Mouse (Mus musculus) limb, embryonic 13.5 days (tissue): ENCODE data around the gene Gm20388. TPM values are rescaled to one million over a fixed set of nuclear protein-coding genes. Genes with fewer than 3 reads are reported as not detected.

Experiments used
- ATAC-seq: fragments of 200-750 bp; cut with Nextera tagmentation; 2 replicates; pipeline ENCODE4 v1.8.0; 2017; ENCODE audit warnings: low read depth, moderate number of reproducible peaks, moderate TSS enrichment; ENCODE audit not compliant: low FRiP score
- H3K27ac ChIP-seq: fragments of 300-500 bp; sonication (generic); 2 replicates; pipeline ENCODE4 v1.5.1; 2015; ENCODE audit warnings: inconsistent platforms, mild to moderate bottlenecking, moderate library complexity
- H3K27me3 ChIP-seq: fragments of 300-500 bp; sonication (generic); 2 replicates; pipeline ENCODE4 v1.6.1; 2015; ENCODE audit warnings: mild to moderate bottlenecking, inconsistent platforms
- H3K36me3 ChIP-seq: fragments of 300-500 bp; sonication (generic); 2 replicates; pipeline ENCODE4 v1.6.1; 2015; ENCODE audit warnings: inconsistent platforms, mild to moderate bottlenecking, moderate library complexity
- H3K4me1 ChIP-seq: fragments of 300-500 bp; sonication (generic); 2 replicates; pipeline ENCODE4 v1.6.1; 2015; ENCODE audit warnings: inconsistent platforms
- H3K4me2 ChIP-seq: fragments of 300-500 bp; sonication (generic); replicated peaks from 2 replicates; pipeline ENCODE4 v1.6.1; 2015; ENCODE audit warnings: inconsistent platforms, mild to moderate bottlenecking, moderate library complexity
- H3K4me3 ChIP-seq: fragments of 300-500 bp; sonication (generic); 2 replicates; pipeline ENCODE4 v1.5.1; 2015; ENCODE audit warnings: moderate library complexity, mild to moderate bottlenecking, inconsistent platforms
- H3K9ac ChIP-seq: fragments of 300-500 bp; sonication (generic); 2 replicates; pipeline ENCODE4 v1.6.1; 2015; ENCODE audit warnings: mild to moderate bottlenecking, inconsistent platforms
- H3K9me3 ChIP-seq: fragments of 300-500 bp; sonication (generic); 2 replicates; pipeline ENCODE4 v1.6.1; 2016; ENCODE audit warnings: inconsistent platforms
- WGBS: fragments of 180-500 bp; shearing (Covaris S2); methylation state at CpG from one replicate; pipeline ENCODE4 v1.1.7; 2015; 5-methylcytosine and 5-hydroxymethylcytosine counted together
- polyA plus RNA-seq: library from polyadenylated mRNA; unstranded; fragments of >200 nt; fragmentation: Nextera tagmentation; extraction: Ambion mirVana; gene quantifications from 2 replicates; pipeline ENCODE4 v1.2.1, GENCODE M21; 2015

The Gm20388 gene
- polyA plus RNA-seq, 1 experiment from 2014 or later, result 7.1 TPM

- no peak overlapping the region for H3K4me3 ChIP-seq
- H3K4me2 ChIP-seq, result no peak overlapping the region
- H3K4me1 ChIP-seq, result peaks cover 51% of the 10 kb centered on the region
- H3K9ac ChIP-seq, result no peak overlapping the region
- 36% methylated on average over 15 of the region's 15 CpGs for WGBS
- no peak for ATAC-seq
- H3K36me3 ChIP-seq, result no peaks in the 10 kb centered on the region
- no peaks in the 10 kb centered on the region; the same call in 1 of the 2 replicates for H3K9me3 ChIP-seq
- H3K27me3 ChIP-seq, result peaks cover 9% of the 10 kb centered on the region
- H3K27ac ChIP-seq, result no peak overlapping the region
Observed at GRCm38 (mm10) chr8:120397444-120398411, 487.1 kb downstream of the Gm20388 start.

GRCm38 (mm10) chr8:120399212-120399934 is 488.7 kb downstream of the Gm20388 start:
- peak overlapping the region; percentile 5; the same call in 1 of the 2 replicates for H3K9ac ChIP-seq
- peaks cover 36% of the 10 kb centered on the region for H3K4me1 ChIP-seq
- H3K36me3 ChIP-seq, result no peaks in the 10 kb centered on the region
- H3K27me3 ChIP-seq, result no peaks in the 10 kb centered on the region
- no peak overlapping the region for H3K4me3 ChIP-seq
- no peaks in the 10 kb centered on the region; the same call in 1 of the 2 replicates for H3K9me3 ChIP-seq
- H3K27ac ChIP-seq, result no peak overlapping the region
- H3K4me2 ChIP-seq, result peak overlapping the region; percentile 38
- ATAC-seq, result no peak
- 43% methylated on average over 33 of the region's 33 CpGs for WGBS

GRCm38 (mm10) chr8:120401216-120401615 is 490.6 kb downstream of the Gm20388 start:
- Histone ChIP-seq H3K4me1 (peaks cover 36% of the 10 kb centered on the region), H3K36me3 (no peaks in the 10 kb centered on the region), H3K4me3 (no peak overlapping the region), H3K9me3 (no peaks in the 10 kb centered on the region), H3K4me2 (no peak overlapping the region), H3K9ac (no peak overlapping the region), H3K27me3 (no peaks in the 10 kb centered on the region), H3K27ac (no peak overlapping the region)
- ATAC-seq, result no peak
- 78% methylated on average over 2 of the region's 2 CpGs for WGBS

- no peak for ATAC-seq
- H3K9me3 ChIP-seq, result no peaks in the 10 kb centered on the region
- H3K27ac ChIP-seq, result no peak overlapping the region
- no peak overlapping the region for H3K4me3 ChIP-seq
- no peaks in the 10 kb centered on the region for H3K36me3 ChIP-seq
- H3K4me2 ChIP-seq, result no peak overlapping the region
- WGBS, result 85% methylated on average over 7 of the region's 7 CpGs
- H3K9ac ChIP-seq, result no peak overlapping the region
- no peaks in the 10 kb centered on the region for H3K27me3 ChIP-seq
- H3K4me1 ChIP-seq, result peaks cover 36% of the 10 kb centered on the region
Observed at GRCm38 (mm10) chr8:120401712-120402111, 491.1 kb downstream of the Gm20388 start.

GRCm38 (mm10) chr8:120403606-120404269 is 493.1 kb downstream of the Gm20388 start:
- no peak overlapping the region for H3K9ac ChIP-seq
- no peak overlapping the region for H3K27ac ChIP-seq
- WGBS, result 88% methylated on average over 7 of the region's 7 CpGs
- no peak for ATAC-seq
- H3K27me3 ChIP-seq, result no peaks in the 10 kb centered on the region
- no peak overlapping the region for H3K4me3 ChIP-seq
- H3K9me3 ChIP-seq, result no peaks in the 10 kb centered on the region
- no peaks in the 10 kb centered on the region for H3K36me3 ChIP-seq
- H3K4me2 ChIP-seq, result no peak overlapping the region
- H3K4me1 ChIP-seq, result peaks cover 35% of the 10 kb centered on the region

- Histone ChIP-seq H3K27ac (no peak overlapping the region), H3K27me3 (peaks cover 3% of the 10 kb centered on the region; the same call in 1 of the 2 replicates), H3K4me3 (no peak overlapping the region), H3K4me1 (peaks cover 35% of the 10 kb centered on the region), H3K36me3 (no peaks in the 10 kb centered on the region), H3K9me3 (no peaks in the 10 kb centered on the region), H3K9ac (no peak overlapping the region), H3K4me2 (no peak overlapping the region)
- WGBS, result 48% methylated on average over 7 of the region's 7 CpGs
- ATAC-seq, result no peak
Observed at GRCm38 (mm10) chr8:120404609-120405036, 494.0 kb downstream of the Gm20388 start.

GRCm38 (mm10) chr8:120406008-120406632 is 495.5 kb downstream of the Gm20388 start:
- 88% methylated on average over 12 of the region's 12 CpGs for WGBS
- Histone ChIP-seq H3K27ac (no peak overlapping the region), H3K9ac (no peak overlapping the region), H3K36me3 (no peaks in the 10 kb centered on the region), H3K4me2 (no peak overlapping the region), H3K4me1 (peaks cover 40% of the 10 kb centered on the region), H3K9me3 (no peaks in the 10 kb centered on the region), H3K4me3 (no peak overlapping the region), H3K27me3 (peaks cover 9% of the 10 kb centered on the region; the same call in 1 of the 2 replicates)
- no peak for ATAC-seq

- no peaks in the 10 kb centered on the region for H3K36me3 ChIP-seq
- H3K4me2 ChIP-seq, result no peak overlapping the region
- peaks cover 11% of the 10 kb centered on the region; the same call in 1 of the 2 replicates for H3K27me3 ChIP-seq
- H3K4me1 ChIP-seq, result peaks cover 52% of the 10 kb centered on the region
- H3K4me3 ChIP-seq, result no peak overlapping the region
- no peaks in the 10 kb centered on the region for H3K9me3 ChIP-seq
- peak; percentile 66 for ATAC-seq
- H3K27ac ChIP-seq, result no peak overlapping the region
- peak overlapping the region; percentile 31; the same call in 1 of the 2 replicates for H3K9ac ChIP-seq
- 7% methylated on average over 9 of the region's 9 CpGs for WGBS
Observed at GRCm38 (mm10) chr8:120407701-120408240, 497.1 kb downstream of the Gm20388 start.

GRCm38 (mm10) chr8:120408241-120409215 is 497.9 kb downstream of the Gm20388 start:
- Histone ChIP-seq H3K9ac (no peak overlapping the region), H3K4me2 (no peak overlapping the region), H3K36me3 (no peaks in the 10 kb centered on the region), H3K4me1 (peaks cover 60% of the 10 kb centered on the region), H3K27ac (no peak overlapping the region), H3K9me3 (no peaks in the 10 kb centered on the region), H3K4me3 (no peak overlapping the region), H3K27me3 (peaks cover 11% of the 10 kb centered on the region; the same call in 1 of the 2 replicates)
- 33% methylated on average over 14 of the region's 14 CpGs for WGBS
- no peak for ATAC-seq

GRCm38 (mm10) chr8:120409371-120410013 is 498.9 kb downstream of the Gm20388 start:
- peaks cover 11% of the 10 kb centered on the region; the same call in 1 of the 2 replicates for H3K27me3 ChIP-seq

More at GRCm38 (mm10) chr8:120409371-120410013, 498.9 kb downstream of the Gm20388 start:
- no peaks in the 10 kb centered on the region for H3K9me3 ChIP-seq
- H3K9ac ChIP-seq, result no peak overlapping the region
- no peak overlapping the region for H3K27ac ChIP-seq
- ATAC-seq, result no peak
- H3K4me2 ChIP-seq, result no peak overlapping the region
- WGBS, result 34% methylated on average over 11 of the region's 11 CpGs
- peaks cover 67% of the 10 kb centered on the region for H3K4me1 ChIP-seq
- H3K4me3 ChIP-seq, result no peak overlapping the region
- no peaks in the 10 kb centered on the region for H3K36me3 ChIP-seq
